Mouse (Mus musculus): Measurements from ENCODE around the gene Lcn10. TPM values are rescaled to one million over a fixed set of nuclear protein-coding genes. Genes with fewer than 3 reads are reported as not detected.
"Not testable (repeated sequence)": the region's sequence is repeated elsewhere in the genome, so short reads cannot be mapped to it uniquely, and the experiment has no call there.

Gene Lcn10
- polyA plus RNA-seq, 1 experiment = not detected

GRCm38 (mm10) chr2:25701001-25701400 lies 18.5 kb downstream of the Lcn10 start:
- Histone ChIP-seq H3K4me1 (ENCODE audit: control insufficient read depth, insufficient read depth, insufficient read length) (no peaks in the 10 kb centered on the region), H3K36me3 (ENCODE audit: control insufficient read depth, insufficient read depth, low read length) (no peaks in the 10 kb centered on the region), H3K27ac (ENCODE audit: insufficient read depth, low read length) (no peak overlapping the region), H3K4me3 (ENCODE audit: extremely low read depth, insufficient read depth, insufficient read length) (no peak overlapping the region), H3K27me3 (ENCODE audit: control insufficient read depth, insufficient read depth, low read length) (no peaks in the 10 kb centered on the region)
- TF ChIP-seq POLR2A (IDR thresholded peaks at IDR 0.05; ENCODE audit: low read depth, low read length) = no peak
- no peak for TF ChIP-seq CTCF (IDR thresholded peaks at IDR 0.05; ENCODE audit: extremely low read depth, insufficient read depth, insufficient read length, insufficient replicate concordance)
- WGBS = 65% methylated on average over 5 of the region's 5 CpGs
- DNase-seq (ENCODE audit: low read depth in 1 of 2, low spot score in 2 of 2) = no peak

GRCm38 (mm10) chr2:25703706-25704105 lies 21.2 kb downstream of the Lcn10 start:
- H3K27me3 ChIP-seq (ENCODE audit: control insufficient read depth, insufficient read depth, low read length) = no peaks in the 10 kb centered on the region
- TF ChIP-seq CTCF (IDR thresholded peaks at IDR 0.05; ENCODE audit: extremely low read depth, insufficient read depth, insufficient read length, insufficient replicate concordance) = no peak
- no peak for TF ChIP-seq POLR2A (IDR thresholded peaks at IDR 0.05; ENCODE audit: low read depth, low read length)
- no peak overlapping the region for H3K27ac ChIP-seq (ENCODE audit: insufficient read depth, low read length)
- no peaks in the 10 kb centered on the region for H3K36me3 ChIP-seq (ENCODE audit: control insufficient read depth, insufficient read depth, low read length)
- WGBS = 83% methylated on average over 4 of the region's 4 CpGs
- peaks cover 7% of the 10 kb centered on the region for H3K4me1 ChIP-seq (ENCODE audit: control insufficient read depth, insufficient read depth, insufficient read length)
- no peak for DNase-seq (ENCODE audit: low read depth in 1 of 2, low spot score in 2 of 2)
- H3K4me3 ChIP-seq (ENCODE audit: extremely low read depth, insufficient read depth, insufficient read length) = no peak overlapping the region

- peak within 1 kb of the TSS; percentile 77 for H3K4me3 ChIP-seq (ENCODE audit: extremely low read depth, insufficient read depth, insufficient read length)
- TF ChIP-seq POLR2A (IDR thresholded peaks at IDR 0.05; ENCODE audit: low read depth, low read length) = no peak
- peak; percentile 25; the same call in 1 of the 2 replicates for TF ChIP-seq CTCF (IDR thresholded peaks at IDR 0.05; ENCODE audit: extremely low read depth, insufficient read depth, insufficient read length, insufficient replicate concordance)
- H3K27ac ChIP-seq (ENCODE audit: insufficient read depth, low read length) = peak within 1 kb of the TSS; percentile 69
- under 1% methylated on average over 78 of the region's 78 CpGs for WGBS
- no peaks in the 10 kb centered on the region for H3K36me3 ChIP-seq (ENCODE audit: control insufficient read depth, insufficient read depth, low read length)
- peak; percentile 46 to 68 for DNase-seq (ENCODE audit: low read depth in 1 of 2, low spot score in 2 of 2)
- H3K4me1 ChIP-seq (ENCODE audit: control insufficient read depth, insufficient read depth, insufficient read length) = peaks cover 7% of the 10 kb centered on the region
- H3K27me3 ChIP-seq (ENCODE audit: control insufficient read depth, insufficient read depth, low read length) = no peaks in the 10 kb centered on the region
Observed at GRCm38 (mm10) chr2:25706643-25707481, 24.3 kb downstream of the Lcn10 start, which contains the start of gene Bmyc. Gene Bmyc, plus strand, starts transcription at chr2:25706739.

GRCm38 (mm10) chr2:25708121-25708520 lies 25.6 kb downstream of the Lcn10 start:
- 61% methylated on average over 2 of the region's 2 CpGs for WGBS
- DNase-seq (ENCODE audit: low read depth in 1 of 2, low spot score in 2 of 2) = peak; percentile 37 to 43

GRCm38 (mm10) chr2:25709056-25709455 lies 26.5 kb downstream of the Lcn10 start:
- H3K4me3 ChIP-seq (ENCODE audit: extremely low read depth, insufficient read depth, insufficient read length); H3K36me3 ChIP-seq (ENCODE audit: control insufficient read depth, insufficient read depth, low read length); H3K4me1 ChIP-seq (ENCODE audit: control insufficient read depth, insufficient read depth, insufficient read length); H3K27ac ChIP-seq (ENCODE audit: insufficient read depth, low read length); DNase-seq (ENCODE audit: low read depth in 1 of 2, low spot score in 2 of 2); H3K27me3 ChIP-seq (ENCODE audit: control insufficient read depth, insufficient read depth, low read length): not testable (repeated sequence)
- WGBS = 100% methylated on average over 1 of the region's 1 CpGs

More at GRCm38 (mm10) chr2:25708121-25708520, 25.6 kb downstream of the Lcn10 start:
- TF ChIP-seq CTCF (IDR thresholded peaks at IDR 0.05; ENCODE audit: extremely low read depth, insufficient read depth, insufficient read length, insufficient replicate concordance) (no peak), POLR2A (IDR thresholded peaks at IDR 0.05; ENCODE audit: low read depth, low read length) (no peak)
- H3K36me3 ChIP-seq (ENCODE audit: control insufficient read depth, insufficient read depth, low read length) = no peaks in the 10 kb centered on the region
- peaks cover 7% of the 10 kb centered on the region for H3K4me1 ChIP-seq (ENCODE audit: control insufficient read depth, insufficient read depth, insufficient read length)
- peak overlapping the region; percentile 77; the same call in 1 of the 2 replicates for H3K27ac ChIP-seq (ENCODE audit: insufficient read depth, low read length)
- H3K27me3 ChIP-seq (ENCODE audit: control insufficient read depth, insufficient read depth, low read length) = no peaks in the 10 kb centered on the region
- peak overlapping the region; percentile 53; the same call in 1 of the 2 replicates for H3K4me3 ChIP-seq (ENCODE audit: extremely low read depth, insufficient read depth, insufficient read length)

- H3K27ac ChIP-seq (ENCODE audit: insufficient read depth, low read length); DNase-seq (ENCODE audit: low read depth in 1 of 2, low spot score in 2 of 2); H3K36me3 ChIP-seq (ENCODE audit: control insufficient read depth, insufficient read depth, low read length); H3K4me3 ChIP-seq (ENCODE audit: extremely low read depth, insufficient read depth, insufficient read length); H3K4me1 ChIP-seq (ENCODE audit: control insufficient read depth, insufficient read depth, insufficient read length); H3K27me3 ChIP-seq (ENCODE audit: control insufficient read depth, insufficient read depth, low read length): not testable (repeated sequence)
- 76% methylated on average over 2 of the region's 2 CpGs for WGBS
Observed at GRCm38 (mm10) chr2:25709791-25710190, 27.3 kb downstream of the Lcn10 start.

GRCm38 (mm10) chr2:25711641-25712040 lies 29.1 kb downstream of the Lcn10 start:
- H3K4me3 ChIP-seq (ENCODE audit: extremely low read depth, insufficient read depth, insufficient read length); H3K27ac ChIP-seq (ENCODE audit: insufficient read depth, low read length); H3K36me3 ChIP-seq (ENCODE audit: control insufficient read depth, insufficient read depth, low read length); H3K4me1 ChIP-seq (ENCODE audit: control insufficient read depth, insufficient read depth, insufficient read length); DNase-seq (ENCODE audit: low read depth in 1 of 2, low spot score in 2 of 2); H3K27me3 ChIP-seq (ENCODE audit: control insufficient read depth, insufficient read depth, low read length): not testable (repeated sequence)
- WGBS = 80% methylated on average over 3 of the region's 3 CpGs
